ENCODE assay signal across 13 mouse cellular contexts in genomic region chr5:137304165-137304564, GRCm38 (mm10). TPM values are rescaled to one million over a fixed set of nuclear protein-coding genes. Genes with fewer than 3 reads are reported as not detected.
DNase-seq lines count a peak whose midpoint lies in the region; ATAC-seq and TF ChIP-seq lines count a peak whose summit lies in the region.
"Had no signal": no experiment of that assay in that cellular context is flagged by ENCODE, and none has a peak within 500 bp of the region (broad histone marks: within the 10 kb centered on the region; RNA-seq: fewer than 3 reads in every experiment).

No protein-coding gene starts in this region.

- H3K9me3 ChIP-seq in heart, embryonic 10.5 days, result no peaks in the 10 kb centered on the region
- H3K9me3 ChIP-seq in midbrain, embryonic 10.5 days (replicated peaks), result 0 out of 2 replicates have a peak, but pooled peaks cover 5% of the 10 kb centered on the region
- H3K9me3 ChIP-seq in midbrain, embryonic 15.5 days, result no peaks in the 10 kb centered on the region
- H3K9me3 ChIP-seq in liver, embryonic 13.5 days (replicated peaks), result no peaks in the 10 kb centered on the region
- no peaks in the 10 kb centered on the region for H3K9me3 ChIP-seq in stomach, postnatal 0 days (ENCODE audit: control insufficient read depth, low read length)
- H3K9me3 ChIP-seq: intestine, embryonic 15.5 days had no signal

- peaks cover 31% of the 10 kb centered on the region for H3K4me1 ChIP-seq in heart, embryonic 10.5 days
- H3K4me1 ChIP-seq in midbrain, embryonic 10.5 days, result peaks cover 41% of the 10 kb centered on the region
- H3K4me1 ChIP-seq in midbrain, embryonic 15.5 days, result peaks cover 43% of the 10 kb centered on the region
- H3K4me1 ChIP-seq in liver, embryonic 13.5 days (replicated peaks), result peaks cover 53% of the 10 kb centered on the region
- H3K4me1 ChIP-seq in stomach, postnatal 0 days (replicated peaks; ENCODE audit: control insufficient read depth, insufficient read depth), result no peaks in the 10 kb centered on the region; the same call in none of the 2 replicates

- 0 out of 2 replicates have a peak overlapping the region, but pooled peaks have one; percentile 32 for H3K27ac ChIP-seq in heart, embryonic 10.5 days
- H3K27ac ChIP-seq in midbrain, embryonic 10.5 days (replicated peaks), result no peak overlapping the region
- H3K27ac ChIP-seq in midbrain, embryonic 15.5 days, result no peak overlapping the region
- peak overlapping the region; percentile 94 for H3K27ac ChIP-seq in liver, embryonic 13.5 days
- no peak overlapping the region for H3K27ac ChIP-seq in stomach, postnatal 0 days (replicated peaks)
- H3K27ac ChIP-seq: intestine, embryonic 15.5 days had no signal

- no peaks in the 10 kb centered on the region for H3K27me3 ChIP-seq in heart, embryonic 10.5 days (ENCODE audit: insufficient read depth, poor library complexity, severe bottlenecking)
- H3K27me3 ChIP-seq in midbrain, embryonic 10.5 days (ENCODE audit: low read depth, poor library complexity, severe bottlenecking), result no peaks in the 10 kb centered on the region
- H3K27me3 ChIP-seq in midbrain, embryonic 15.5 days (replicated peaks), result no peaks in the 10 kb centered on the region
- H3K27me3 ChIP-seq in liver, embryonic 13.5 days, result no peaks in the 10 kb centered on the region
- no peaks in the 10 kb centered on the region for H3K27me3 ChIP-seq in stomach, postnatal 0 days (ENCODE audit: control insufficient read depth, insufficient read depth, low read length)
- H3K27me3 ChIP-seq: intestine, embryonic 15.5 days had no signal

- no peak for TF ChIP-seq EP300 in stomach, postnatal 0 days (optimal IDR thresholded peaks at IDR 0.05)

- no peak for ATAC-seq in midbrain, embryonic 15.5 days (replicated peaks)
- ATAC-seq in liver, embryonic 13.5 days (ENCODE audit: low read depth), result no peak
- no peak for ATAC-seq in stomach, postnatal 0 days (ENCODE audit: low FRiP score, low TSS enrichment)
- ATAC-seq: intestine, embryonic 15.5 days had no signal

- 71% methylated on average over 3 of the region's 3 CpGs for WGBS in heart, embryonic 10.5 days
- WGBS in midbrain, embryonic 10.5 days, result 90% methylated on average over 3 of the region's 3 CpGs
- 89% methylated on average over 3 of the region's 3 CpGs for WGBS in midbrain, embryonic 15.5 days
- 57% methylated on average over 3 of the region's 3 CpGs for WGBS in liver, embryonic 13.5 days (ENCODE audit: insufficient replicate concordance)
- WGBS in stomach, postnatal 0 days, result 46% methylated on average over 3 of the region's 3 CpGs

- 0 out of 2 replicates have a peak overlapping the region, but pooled peaks have one; percentile 12 for H3K4me3 ChIP-seq in heart, embryonic 10.5 days
- H3K4me3 ChIP-seq in midbrain, embryonic 10.5 days, result peak overlapping the region; percentile 98; the same call in 1 of the 2 replicates
- no peak overlapping the region for H3K4me3 ChIP-seq in midbrain, embryonic 15.5 days
- peak overlapping the region; percentile 98; the same call in 1 of the 2 replicates for H3K4me3 ChIP-seq in liver, embryonic 13.5 days (replicated peaks)
- no peak overlapping the region for H3K4me3 ChIP-seq in stomach, postnatal 0 days (ENCODE audit: low read depth, low read length)
- H3K4me3 ChIP-seq: intestine, embryonic 15.5 days had no signal

- DNase-seq in heart, embryonic 10.5 days (ENCODE audit: low spot score), result no peak
- DNase-seq in heart, adult 8-10 months (ENCODE audit: low spot score), result no peak
- no peak for DNase-seq in midbrain, embryonic 10.5 days (ENCODE audit: low spot score)
- DNase-seq in liver, embryonic 13.5 days, result no peak
- DNase-seq in stomach, postnatal 0 days (ENCODE audit: low spot score), result no peak
- no peak for DNase-seq in frontal cortex, postnatal 36 days (ENCODE audit: low spot score in 2 of 2)
- DNase-seq in embryo, embryonic 11 days, result no peak
- DNase-seq: cerebellum, adult 9-11 months; gastrocnemius, postnatal 36 days; lung, adult 18-20 months; thymus, postnatal 4 days had no signal

- no peak overlapping the region for H3K9ac ChIP-seq in midbrain, embryonic 15.5 days
- peak overlapping the region; percentile 99 for H3K9ac ChIP-seq in liver, embryonic 13.5 days
- peak overlapping the region; percentile 13; the same call in 1 of the 2 replicates for H3K9ac ChIP-seq in stomach, postnatal 0 days (ENCODE audit: low read length)
- H3K9ac ChIP-seq: intestine, embryonic 15.5 days had no signal

- no peak for TF ChIP-seq CTCF in stomach, postnatal 0 days (IDR thresholded peaks at IDR 0.05; ENCODE audit: low read depth)

- H3K36me3 ChIP-seq in heart, embryonic 10.5 days, result peaks cover 77% of the 10 kb centered on the region
- H3K36me3 ChIP-seq in midbrain, embryonic 10.5 days, result peaks cover 78% of the 10 kb centered on the region
- peaks cover 36% of the 10 kb centered on the region for H3K36me3 ChIP-seq in midbrain, embryonic 15.5 days (replicated peaks)
- H3K36me3 ChIP-seq in liver, embryonic 13.5 days, result peaks cover 80% of the 10 kb centered on the region
- peaks cover 26% of the 10 kb centered on the region for H3K36me3 ChIP-seq in stomach, postnatal 0 days (ENCODE audit: control insufficient read depth, insufficient read depth, low read length)

- H3K4me2 ChIP-seq in midbrain, embryonic 15.5 days, result no peak overlapping the region; the same call in 1 of the 2 replicates
- H3K4me2 ChIP-seq in liver, embryonic 13.5 days, result peak overlapping the region; percentile 88
- no peak overlapping the region for H3K4me2 ChIP-seq in stomach, postnatal 0 days (replicated peaks; ENCODE audit: low read depth)

RNA-seq across cellular contexts. Expression of gene Srrt, which starts 3.3 kb away (rescaled TPM):
- 124 and 147 TPM in 2 replicates for polyA plus RNA-seq in heart, embryonic 10.5 days (2016; fragmentation: Nextera tagmentation; extraction: Ambion mirVana)
- 10 to 100 TPM; 54.4 to 62.6 (median 60.3) TPM for total RNA-seq in heart, adult 8-10 months (2022)
- 190 and 192 TPM in 2 replicates for polyA plus RNA-seq in midbrain, embryonic 10.5 days (2016; fragmentation: Nextera tagmentation; extraction: Ambion mirVana)
- polyA plus RNA-seq in midbrain, embryonic 15.5 days (2015; fragmentation: Nextera tagmentation; extraction: Ambion mirVana), result 106 and 107 TPM in 2 replicates
- polyA plus RNA-seq in liver, embryonic 13.5 days (2015; fragmentation: Nextera tagmentation; extraction: Ambion mirVana), result 86.7 and 102 TPM in 2 replicates
- polyA plus RNA-seq in stomach, postnatal 0 days (2015; fragmentation: Nextera tagmentation; extraction: Ambion mirVana), result 29.3 and 31.6 TPM in 2 replicates

RNA-seq across cellular contexts. Expression of gene Ufsp1, which starts 9.7 kb away (rescaled TPM):
- 11.1 and 12.3 TPM in 2 replicates for polyA plus RNA-seq in heart, embryonic 10.5 days (2016; fragmentation: Nextera tagmentation; extraction: Ambion mirVana)
- 10 to 100 TPM in 2 of 4 experiments, 1 to 10 TPM in 2; 7.7 to 10.4 (median 9.7) TPM for total RNA-seq in heart, adult 8-10 months (2022)
- 9.6 and 11.0 TPM in 2 replicates for polyA plus RNA-seq in midbrain, embryonic 10.5 days (2016; fragmentation: Nextera tagmentation; extraction: Ambion mirVana)
- polyA plus RNA-seq in midbrain, embryonic 15.5 days (2015; fragmentation: Nextera tagmentation; extraction: Ambion mirVana), result 18.2 and 18.7 TPM in 2 replicates
- 8.4 TPM in 2 replicates for polyA plus RNA-seq in liver, embryonic 13.5 days (2015; fragmentation: Nextera tagmentation; extraction: Ambion mirVana)
- polyA plus RNA-seq in stomach, postnatal 0 days (2015; fragmentation: Nextera tagmentation; extraction: Ambion mirVana), result 11.0 and 11.4 TPM in 2 replicates

RNA-seq across cellular contexts. Expression of gene Trip6, which starts 10.0 kb away (rescaled TPM):
- 55.6 and 62.2 TPM in 2 replicates for polyA plus RNA-seq in heart, embryonic 10.5 days (2016; fragmentation: Nextera tagmentation; extraction: Ambion mirVana)
- total RNA-seq in heart, adult 8-10 months (2022), result 10 to 100 TPM; 11.5 to 13.2 (median 12.4) TPM
- 61.0 and 61.1 TPM in 2 replicates for polyA plus RNA-seq in midbrain, embryonic 10.5 days (2016; fragmentation: Nextera tagmentation; extraction: Ambion mirVana)
- 14.7 and 19.1 TPM in 2 replicates for polyA plus RNA-seq in midbrain, embryonic 15.5 days (2015; fragmentation: Nextera tagmentation; extraction: Ambion mirVana)
- polyA plus RNA-seq in liver, embryonic 13.5 days (2015; fragmentation: Nextera tagmentation; extraction: Ambion mirVana), result 10.1 and 10.6 TPM in 2 replicates
- polyA plus RNA-seq in stomach, postnatal 0 days (2015; fragmentation: Nextera tagmentation; extraction: Ambion mirVana), result 46.4 and 47.9 TPM in 2 replicates

RNA-seq across cellular contexts. Expression of gene Ache, which starts 16.8 kb away (rescaled TPM):
- polyA plus RNA-seq in heart, embryonic 10.5 days (2016; fragmentation: Nextera tagmentation; extraction: Ambion mirVana), result 10.7 and 24.1 TPM in 2 replicates
- 1 to 10 TPM; 1.5 to 3.3 (median 1.9) TPM for total RNA-seq in heart, adult 8-10 months (2022)
- polyA plus RNA-seq in midbrain, embryonic 10.5 days (2016; fragmentation: Nextera tagmentation; extraction: Ambion mirVana), result 3.4 and 4.8 TPM in 2 replicates
- 39.8 and 45.6 TPM in 2 replicates for polyA plus RNA-seq in midbrain, embryonic 15.5 days (2015; fragmentation: Nextera tagmentation; extraction: Ambion mirVana)
- 15.9 and 16.6 TPM in 2 replicates for polyA plus RNA-seq in liver, embryonic 13.5 days (2015; fragmentation: Nextera tagmentation; extraction: Ambion mirVana)
- polyA plus RNA-seq in stomach, postnatal 0 days (2015; fragmentation: Nextera tagmentation; extraction: Ambion mirVana), result 10.0 and 12.2 TPM in 2 replicates

RNA-seq across cellular contexts. Expression of gene Slc12a9, which starts 29.2 kb away (rescaled TPM):
- polyA plus RNA-seq in heart, embryonic 10.5 days (2016; fragmentation: Nextera tagmentation; extraction: Ambion mirVana), result 10.6 and 12.0 TPM in 2 replicates
- 1 to 10 TPM; 1.3 to 2.1 (median 2.0) TPM for total RNA-seq in heart, adult 8-10 months (2022)
- 12.0 and 14.3 TPM in 2 replicates for polyA plus RNA-seq in midbrain, embryonic 10.5 days (2016; fragmentation: Nextera tagmentation; extraction: Ambion mirVana)
- polyA plus RNA-seq in midbrain, embryonic 15.5 days (2015; fragmentation: Nextera tagmentation; extraction: Ambion mirVana), result 27.7 and 29.5 TPM in 2 replicates
- 2.8 and 3.2 TPM in 2 replicates for polyA plus RNA-seq in liver, embryonic 13.5 days (2015; fragmentation: Nextera tagmentation; extraction: Ambion mirVana)
- 6.5 and 7.2 TPM in 2 replicates for polyA plus RNA-seq in stomach, postnatal 0 days (2015; fragmentation: Nextera tagmentation; extraction: Ambion mirVana)

Comparison
In these comparisons a context has a peak if more than half of its experiments do, and no peak if none do; other contexts are left out.
1. H3K4me3 ChIP-seq: peak in heart, embryonic 10.5 days (single experiment), midbrain, embryonic 10.5 days (single experiment) and liver, embryonic 13.5 days (single experiment); none in midbrain, embryonic 15.5 days (single experiment) and stomach, postnatal 0 days (single experiment).
2. H3K27ac ChIP-seq: peak in heart, embryonic 10.5 days (single experiment) and liver, embryonic 13.5 days (single experiment); none in midbrain, embryonic 10.5 days (single experiment), midbrain, embryonic 15.5 days (single experiment) and stomach, postnatal 0 days (single experiment).